Mouse (Mus musculus) heart, adult 2 months (tissue): ENCODE results near the gene Cdc42ep4. TPM values are rescaled to one million over a fixed set of nuclear protein-coding genes. Genes with fewer than 3 reads are reported as not detected.

Experiments used
- DNase-seq, 2 experiments: peaks; one replicate each; pipeline ENCODE4 v3.0.0; 2021
- H3K27ac ChIP-seq: fragments of 200-600 bp; 2 replicates; pipeline ENCODE4 v1.8.1; 2022
- H3K27me3 ChIP-seq: fragments of 200-500 bp; 2 replicates; pipeline ENCODE4 v1.6.1; 2012; ENCODE audit warnings: mild to moderate bottlenecking, low read length, inconsistent platforms, mixed read lengths; ENCODE audit not compliant: control insufficient read depth, insufficient read depth
- H3K36me3 ChIP-seq: fragments of 200-500 bp; 2 replicates; pipeline ENCODE4 v1.6.1; 2012; ENCODE audit warnings: low read length, inconsistent platforms; ENCODE audit not compliant: control insufficient read depth, insufficient read depth
- H3K4me1 ChIP-seq: fragments of 200-500 bp; 2 replicates; pipeline ENCODE4 v1.6.1; 2011; ENCODE audit warnings: low read length; ENCODE audit not compliant: control insufficient read depth, insufficient read depth
- H3K4me3 ChIP-seq: fragments of 200-600 bp; 2 replicates; pipeline ENCODE4 v1.8.1; 2022
- H3K79me2 ChIP-seq: fragments of 200-500 bp; replicated peaks from 2 replicates; pipeline ENCODE4 v1.6.1; 2012; ENCODE audit warnings: mild to moderate bottlenecking, inconsistent platforms, low read length, moderate library complexity, mixed read lengths; ENCODE audit not compliant: control insufficient read depth, insufficient read depth
- H3K9ac ChIP-seq: fragments of 200-500 bp; 2 replicates; pipeline ENCODE4 v1.6.1; 2012; ENCODE audit warnings: low read depth, mild to moderate bottlenecking, control low read depth, inconsistent platforms, low read length, mixed read lengths
- CTCF ChIP-seq: fragments of 200-600 bp; IDR thresholded peaks from 2 replicates; pipeline ENCODE4 v1.8.1; 2022; ENCODE audit warnings: antibody characterized with exemption, mild to moderate bottlenecking, moderate library complexity
- EP300 ChIP-seq: fragments of 200-500 bp; IDR thresholded peaks from 2 replicates; pipeline ENCODE4 v1.6.1; 2011; ENCODE audit warnings: low read depth, low read length, control low read depth; ENCODE audit not compliant: insufficient read depth
- POLR2A ChIP-seq: fragments of 200-500 bp; IDR thresholded peaks from 2 replicates; pipeline ENCODE4 v1.6.1; 2011; ENCODE audit warnings: mild to moderate bottlenecking, low read depth, low read length, control low read depth; ENCODE audit not compliant: insufficient read depth
- WGBS: fragments of 180-500 bp; shearing (Covaris S2); methylation state at CpG from one replicate; pipeline ENCODE4 v1.1.7; 2018; 5-methylcytosine and 5-hydroxymethylcytosine counted together
- intact Hi-C: fragments of 180-260 bp; cut with DNase I; formaldehyde crosslinking; loops from one replicate; pipeline ENCODE4 v1.15.1; 2025
- polyA plus RNA-seq: library from polyadenylated mRNA; depleted of rRNA; stranded (reverse); fragments of >200 nt; gene quantifications from 2 replicates; pipeline ENCODE4 v1.2.3, GENCODE M21; 2012
- total RNA-seq, 2 experiments: library from RNA; stranded (reverse); gene quantifications; 2 replicates each; pipeline ENCODE4 v1.2.3; 2021

Cdc42ep4 gene
- total and polyA plus RNA-seq, 3 experiments, result 12.9 to 23.2 (median 20.6) TPM

DNA sequence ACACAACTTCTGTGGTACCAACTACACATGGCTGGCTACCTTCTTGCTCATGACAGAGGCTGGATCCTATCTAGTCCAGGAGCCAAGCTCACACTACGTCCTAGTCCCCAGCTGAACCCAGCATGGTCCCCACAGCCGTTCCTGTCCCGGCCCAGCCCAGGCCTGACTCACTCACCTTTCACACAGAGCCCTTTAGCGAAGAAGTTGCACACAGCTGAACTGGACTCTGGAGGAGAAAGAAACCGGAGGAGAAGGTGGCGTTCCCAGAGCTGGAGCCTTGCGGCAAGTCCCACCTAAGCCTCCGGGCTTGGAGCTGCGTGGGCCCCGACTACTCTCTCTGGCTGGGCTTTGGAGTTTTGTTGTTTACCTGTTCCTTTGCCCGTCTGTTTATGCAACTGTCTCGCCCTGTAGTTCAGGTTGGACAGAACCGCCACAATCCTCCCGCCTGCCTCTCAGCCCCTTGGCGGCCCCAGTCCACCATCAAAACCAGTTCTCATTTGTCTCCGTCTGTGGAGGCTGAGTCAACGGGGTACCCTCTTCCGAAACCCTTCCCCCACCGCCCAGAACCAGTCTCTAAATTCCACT is 43.0 kb downstream of the Cdc42ep4 start:
- H3K27me3 ChIP-seq, result no peaks in the 10 kb centered on the region
- intact Hi-C loops, result no loop called here
- H3K36me3 ChIP-seq, result no peaks in the 10 kb centered on the region
- peaks cover 10% of the 10 kb centered on the region for H3K4me1 ChIP-seq
- H3K4me3 ChIP-seq, result no peak overlapping the region
- WGBS, result 85% methylated on average over 19 of the region's 19 CpGs
- H3K79me2 ChIP-seq, result no peaks in the 10 kb centered on the region
- no peak overlapping the region for H3K27ac ChIP-seq
- no peak overlapping the region for H3K9ac ChIP-seq
- TF ChIP-seq POLR2A (no peak), CTCF (no peak), EP300 (no peak)
- DNase-seq, result no peak

DNA sequence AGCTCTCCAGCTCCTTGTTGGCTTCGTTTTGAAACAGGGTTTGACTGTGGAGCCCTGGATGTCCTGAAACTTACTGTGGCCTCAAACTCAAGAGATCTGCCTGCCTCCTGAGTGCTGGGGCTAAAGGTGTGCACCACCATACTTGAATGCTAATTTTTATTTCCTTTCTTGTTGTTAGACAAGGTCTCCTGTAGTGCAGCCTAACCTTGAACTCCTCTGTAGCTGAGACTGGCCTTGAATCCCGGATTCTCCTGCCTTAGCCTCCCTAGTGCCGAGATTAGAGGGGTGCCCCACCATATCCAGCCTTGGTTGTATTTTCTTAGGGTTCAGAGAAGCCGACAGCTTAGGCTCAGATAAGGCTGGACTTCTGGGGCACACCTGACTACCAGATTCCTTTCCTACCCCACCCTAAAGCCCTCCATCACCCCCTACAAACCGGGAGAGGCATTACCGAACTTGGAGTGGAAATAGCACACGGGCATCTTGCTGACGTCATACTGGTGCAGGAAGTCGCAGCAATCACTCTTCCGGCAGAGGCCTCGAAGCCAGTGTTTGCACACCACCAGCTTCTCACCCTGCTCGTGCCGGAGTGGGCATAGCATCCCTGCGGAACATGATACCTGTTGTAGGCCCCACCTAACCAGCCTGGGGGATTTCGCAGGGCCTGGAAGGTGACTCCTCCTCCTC is 45.6 kb downstream of the Cdc42ep4 start:
- Histone ChIP-seq H3K36me3 (no peaks in the 10 kb centered on the region), H3K27ac (no peak overlapping the region), H3K27me3 (no peaks in the 10 kb centered on the region), H3K4me3 (no peak overlapping the region), H3K9ac (no peak overlapping the region), H3K4me1 (peaks cover 10% of the 10 kb centered on the region), H3K79me2 (no peaks in the 10 kb centered on the region)
- WGBS, result 70% methylated on average over 15 of the region's 15 CpGs
- no peak for DNase-seq
- TF ChIP-seq CTCF, result no peak
- no peak for TF ChIP-seq POLR2A
- TF ChIP-seq EP300, result no peak
- intact Hi-C loops, result no loop called here

DNA sequence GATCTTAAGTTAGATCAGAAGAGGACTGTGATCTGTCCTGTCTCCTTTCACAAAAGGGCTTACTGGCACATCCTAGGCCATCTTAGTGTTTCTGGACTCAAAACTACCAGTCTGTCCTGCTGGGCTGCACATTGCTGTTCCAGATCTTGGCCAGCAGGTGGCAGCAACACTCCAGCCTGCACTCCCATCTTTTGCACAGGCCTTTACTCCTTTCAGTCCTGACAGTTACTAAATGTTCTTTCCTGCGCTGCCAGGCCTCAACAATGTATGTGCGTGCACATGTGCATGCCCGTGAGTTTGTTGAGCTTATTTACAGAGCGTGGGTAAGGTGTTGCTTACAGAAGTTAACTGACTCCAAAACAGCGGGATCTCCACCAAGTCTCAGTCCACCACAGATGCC is 47.9 kb downstream of the Cdc42ep4 start:
- no peak for TF ChIP-seq POLR2A
- TF ChIP-seq EP300, result peak; percentile 98
- TF ChIP-seq CTCF, result peak; percentile 99
- no peaks in the 10 kb centered on the region for H3K79me2 ChIP-seq
- no peaks in the 10 kb centered on the region for H3K27me3 ChIP-seq
- no peaks in the 10 kb centered on the region for H3K36me3 ChIP-seq
- H3K4me1 ChIP-seq, result peaks cover 3% of the 10 kb centered on the region; the same call in 1 of the 2 replicates
- no peak overlapping the region for H3K27ac ChIP-seq
- intact Hi-C loops, result loop anchor here (1.0 to 5.0 kb wide), 3 partner anchors 47 to 526 kb away; partner anchors contain the start of gene Cdc42ep4
- H3K4me3 ChIP-seq, result no peak overlapping the region
- DNase-seq, result peak; percentile 77 to 85
- WGBS, result 24% methylated on average over 5 of the region's 5 CpGs
- no peak overlapping the region for H3K9ac ChIP-seq

DNA sequence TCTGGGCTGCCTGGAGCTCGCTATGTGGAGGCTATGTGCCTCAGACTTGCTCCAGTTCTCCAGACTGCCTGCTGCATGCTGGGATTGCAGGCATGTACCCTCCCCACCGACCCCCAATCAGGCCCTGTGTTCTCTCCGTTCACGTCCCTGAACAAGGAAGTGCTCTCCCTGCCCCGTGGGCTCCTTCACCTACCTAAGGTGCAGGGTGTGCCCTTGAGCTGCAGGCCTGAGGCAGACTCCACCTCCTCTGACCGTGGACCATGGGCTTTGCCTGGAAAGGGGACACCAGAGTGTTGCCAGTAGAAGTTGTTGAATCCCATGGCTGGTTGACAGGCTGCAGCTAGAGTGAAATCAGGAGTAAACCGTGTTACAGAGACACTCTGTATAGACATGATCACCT is 52.0 kb downstream of the Cdc42ep4 start:
- H3K4me3 ChIP-seq, result no peak overlapping the region
- no peak for DNase-seq
- TF ChIP-seq EP300 (no peak), POLR2A (no peak), CTCF (no peak)
- no peaks in the 10 kb centered on the region for H3K36me3 ChIP-seq
- peaks cover 3% of the 10 kb centered on the region; the same call in 1 of the 2 replicates for H3K4me1 ChIP-seq
- 89% methylated on average over 7 of the region's 7 CpGs for WGBS
- no peaks in the 10 kb centered on the region for H3K27me3 ChIP-seq
- intact Hi-C loops, result loop anchor here (5.0 kb wide), 1 partner anchor 522 kb away; no protein-coding TSS in a partner anchor
- no peaks in the 10 kb centered on the region for H3K79me2 ChIP-seq
- no peak overlapping the region for H3K27ac ChIP-seq
- no peak overlapping the region for H3K9ac ChIP-seq

DNA sequence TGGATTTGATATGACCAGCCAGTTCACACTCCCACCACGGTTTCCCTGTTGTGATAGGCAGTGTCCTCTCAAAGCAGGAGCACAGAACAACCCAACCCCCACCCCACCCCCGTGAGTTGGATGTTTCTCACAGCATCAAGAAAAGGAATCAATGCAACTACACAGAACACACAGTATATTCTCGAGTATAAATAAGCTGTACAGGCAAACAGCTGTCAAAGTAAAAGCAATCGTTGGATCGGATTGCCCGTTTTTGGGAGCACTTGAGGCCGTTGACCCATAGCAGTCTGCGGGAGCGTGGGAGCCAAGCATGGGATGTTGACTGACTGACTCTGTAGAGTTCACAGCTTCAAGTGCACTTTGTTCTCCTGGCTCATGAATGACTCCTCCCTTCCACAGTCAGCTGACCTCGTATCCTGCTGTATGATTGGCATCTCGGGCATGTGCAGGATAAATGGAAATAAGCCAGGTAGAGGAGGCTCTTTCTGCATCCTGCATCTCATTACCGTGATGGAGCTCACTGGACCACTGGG is 53.6 kb downstream of the Cdc42ep4 start:
- H3K4me1 ChIP-seq, result no peaks in the 10 kb centered on the region
- H3K27ac ChIP-seq, result peak overlapping the region; percentile 4; the same call in 1 of the 2 replicates
- no peaks in the 10 kb centered on the region for H3K27me3 ChIP-seq
- no peaks in the 10 kb centered on the region for H3K36me3 ChIP-seq
- H3K4me3 ChIP-seq, result no peak overlapping the region
- no peak overlapping the region for H3K9ac ChIP-seq
- intact Hi-C loops, result no loop called here
- 68% methylated on average over 12 of the region's 12 CpGs for WGBS
- H3K79me2 ChIP-seq, result no peaks in the 10 kb centered on the region
- peak in 1 of 2 experiments; percentile 42 for DNase-seq
- TF ChIP-seq EP300 (no peak), POLR2A (no peak), CTCF (no peak)

DNA sequence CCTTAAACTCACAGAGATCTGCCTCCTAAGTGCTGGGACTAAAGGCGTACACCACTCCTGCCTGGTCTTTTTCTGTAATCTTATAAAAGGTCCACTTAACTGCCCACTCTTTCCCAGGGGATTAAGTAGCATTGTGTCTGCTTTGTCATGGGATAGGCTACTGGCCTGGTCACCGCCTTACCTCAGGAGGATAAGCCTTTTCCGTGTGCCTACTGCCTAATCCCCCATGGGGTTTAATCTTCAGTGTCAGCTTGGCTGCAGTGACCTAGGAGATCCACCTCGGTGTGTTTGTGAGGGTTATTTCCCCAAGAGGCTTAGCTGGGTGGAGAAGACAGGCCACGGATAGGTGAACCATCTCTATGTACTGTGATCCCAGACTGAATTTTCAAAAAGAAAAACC is 54.1 kb downstream of the Cdc42ep4 start:
- no peaks in the 10 kb centered on the region for H3K36me3 ChIP-seq
- no peak overlapping the region for H3K9ac ChIP-seq
- H3K79me2 ChIP-seq, result no peaks in the 10 kb centered on the region
- no peak overlapping the region for H3K4me3 ChIP-seq
- no peak for DNase-seq
- H3K4me1 ChIP-seq, result no peaks in the 10 kb centered on the region
- H3K27ac ChIP-seq, result peak overlapping the region; percentile 28; the same call in 1 of the 2 replicates
- no peak for TF ChIP-seq POLR2A
- TF ChIP-seq CTCF, result no peak
- intact Hi-C loops, result no loop called here
- 61% methylated on average over 5 of the region's 5 CpGs for WGBS
- no peaks in the 10 kb centered on the region for H3K27me3 ChIP-seq
